Mouse (Mus musculus): ENCODE measurements around the gene Synpo2. TPM values are rescaled to one million over a fixed set of nuclear protein-coding genes. Genes with fewer than 3 reads are reported as not detected.

Gene Synpo2
- polyA plus RNA-seq, 1 experiment from 2014 or later, result 0.06 TPM

- H3K9me3 ChIP-seq (ENCODE audit: low read length), result no peaks in the 10 kb centered on the region
- DNase-seq, result no peak
- no peaks in the 10 kb centered on the region for H3K27me3 ChIP-seq (ENCODE audit: insufficient read depth, low read length)
- WGBS (ENCODE audit: insufficient replicate concordance), result 25% methylated on average over 1 of the region's 1 CpGs
- no peak overlapping the region for H3K4me3 ChIP-seq (ENCODE audit: low read depth, low read length)
- TF ChIP-seq CTCF (IDR thresholded peaks at IDR 0.05; ENCODE audit: low read depth) (no peak), EP300 (IDR thresholded peaks at IDR 0.05; ENCODE audit: low read depth) (no peak)
- H3K9ac ChIP-seq (replicated peaks), result no peak overlapping the region
- H3K4me1 ChIP-seq (ENCODE audit: insufficient read depth), result no peaks in the 10 kb centered on the region
- ATAC-seq, result no peak
- H3K27ac ChIP-seq (ENCODE audit: low read depth), result no peak overlapping the region
- H3K36me3 ChIP-seq (replicated peaks; ENCODE audit: insufficient read depth, low read length), result no peaks in the 10 kb centered on the region
- H3K4me2 ChIP-seq (ENCODE audit: low read depth, low read length), result no peak overlapping the region
These were observed 71.8 kb downstream of the Synpo2 start for GRCm38 (mm10) chr3:123164183-123164582.

- no peak overlapping the region for H3K27ac ChIP-seq (ENCODE audit: low read depth)
- WGBS (ENCODE audit: insufficient replicate concordance), result 45% methylated on average over 4 of the region's 4 CpGs
- H3K4me1 ChIP-seq (ENCODE audit: insufficient read depth), result no peaks in the 10 kb centered on the region
- DNase-seq, result no peak
- TF ChIP-seq CTCF (IDR thresholded peaks at IDR 0.05; ENCODE audit: low read depth) (no peak), EP300 (IDR thresholded peaks at IDR 0.05; ENCODE audit: low read depth) (no peak)
- H3K27me3 ChIP-seq (ENCODE audit: insufficient read depth, low read length), result no peaks in the 10 kb centered on the region
- H3K9me3 ChIP-seq (ENCODE audit: low read length), result no peaks in the 10 kb centered on the region
- H3K4me3 ChIP-seq (ENCODE audit: low read depth, low read length), result no peak overlapping the region
- no peak overlapping the region for H3K9ac ChIP-seq (replicated peaks)
- no peak for ATAC-seq
- H3K36me3 ChIP-seq (replicated peaks; ENCODE audit: insufficient read depth, low read length), result no peaks in the 10 kb centered on the region
- H3K4me2 ChIP-seq (ENCODE audit: low read depth, low read length), result no peak overlapping the region
These were observed 72.8 kb downstream of the Synpo2 start for GRCm38 (mm10) chr3:123163192-123163523.

- Histone ChIP-seq H3K4me3 (ENCODE audit: low read depth, low read length) (no peak overlapping the region), H3K27ac (ENCODE audit: low read depth) (no peak overlapping the region), H3K4me1 (ENCODE audit: insufficient read depth) (no peaks in the 10 kb centered on the region), H3K36me3 (replicated peaks; ENCODE audit: insufficient read depth, low read length) (no peaks in the 10 kb centered on the region), H3K27me3 (ENCODE audit: insufficient read depth, low read length) (no peaks in the 10 kb centered on the region), H3K9ac (replicated peaks) (no peak overlapping the region), H3K9me3 (ENCODE audit: low read length) (no peaks in the 10 kb centered on the region), H3K4me2 (ENCODE audit: low read depth, low read length) (no peak overlapping the region)
- TF ChIP-seq CTCF (IDR thresholded peaks at IDR 0.05; ENCODE audit: low read depth) (no peak), EP300 (IDR thresholded peaks at IDR 0.05; ENCODE audit: low read depth) (no peak)
- DNase-seq, result no peak
- 51% methylated on average over 6 of the region's 6 CpGs for WGBS (ENCODE audit: insufficient replicate concordance)
- no peak for ATAC-seq
These were observed 73.4 kb downstream of the Synpo2 start for GRCm38 (mm10) chr3:123162289-123163191.

- ATAC-seq (no peak), DNase-seq (peak; percentile 30)
- H3K36me3 ChIP-seq (replicated peaks; ENCODE audit: insufficient read depth, low read length), result no peaks in the 10 kb centered on the region
- TF ChIP-seq EP300 (IDR thresholded peaks at IDR 0.05; ENCODE audit: low read depth) (no peak), CTCF (IDR thresholded peaks at IDR 0.05; ENCODE audit: low read depth) (peak; percentile 83)
- no peaks in the 10 kb centered on the region for H3K27me3 ChIP-seq (ENCODE audit: insufficient read depth, low read length)
- no peak overlapping the region for H3K4me2 ChIP-seq (ENCODE audit: low read depth, low read length)
- H3K9me3 ChIP-seq (ENCODE audit: low read length), result no peaks in the 10 kb centered on the region
- no peaks in the 10 kb centered on the region for H3K4me1 ChIP-seq (ENCODE audit: insufficient read depth)
- no peak overlapping the region for H3K4me3 ChIP-seq (ENCODE audit: low read depth, low read length)
- H3K27ac ChIP-seq (ENCODE audit: low read depth), result no peak overlapping the region
- no peak overlapping the region for H3K9ac ChIP-seq (replicated peaks)
- WGBS (ENCODE audit: insufficient replicate concordance), result 17% methylated on average over 4 of the region's 4 CpGs
These were observed 75.2 kb downstream of the Synpo2 start for GRCm38 (mm10) chr3:123160792-123161191.

GRCm38 (mm10) chr3:123159139-123159824 lies 76.7 kb downstream of the Synpo2 start:
- no peak for TF ChIP-seq EP300 (IDR thresholded peaks at IDR 0.05; ENCODE audit: low read depth)
- peak; percentile 81 for TF ChIP-seq CTCF (IDR thresholded peaks at IDR 0.05; ENCODE audit: low read depth)
- Histone ChIP-seq H3K4me2 (ENCODE audit: low read depth, low read length) (no peak overlapping the region), H3K36me3 (replicated peaks; ENCODE audit: insufficient read depth, low read length) (no peaks in the 10 kb centered on the region), H3K27ac (ENCODE audit: low read depth) (no peak overlapping the region), H3K4me3 (ENCODE audit: low read depth, low read length) (no peak overlapping the region), H3K9ac (replicated peaks) (no peak overlapping the region), H3K27me3 (ENCODE audit: insufficient read depth, low read length) (no peaks in the 10 kb centered on the region), H3K9me3 (ENCODE audit: low read length) (no peaks in the 10 kb centered on the region), H3K4me1 (ENCODE audit: insufficient read depth) (no peaks in the 10 kb centered on the region)
- DNase-seq, result peak; percentile 44
- 36% methylated on average over 9 of the region's 9 CpGs for WGBS (ENCODE audit: insufficient replicate concordance)
- peak; percentile 54; the same call in 1 of the 2 replicates for ATAC-seq

GRCm38 (mm10) chr3:123158579-123158978 lies 77.4 kb downstream of the Synpo2 start:
- Histone ChIP-seq H3K4me2 (ENCODE audit: low read depth, low read length) (no peak overlapping the region), H3K4me1 (ENCODE audit: insufficient read depth) (no peaks in the 10 kb centered on the region), H3K36me3 (replicated peaks; ENCODE audit: insufficient read depth, low read length) (no peaks in the 10 kb centered on the region), H3K27me3 (ENCODE audit: insufficient read depth, low read length) (no peaks in the 10 kb centered on the region), H3K4me3 (ENCODE audit: low read depth, low read length) (no peak overlapping the region), H3K9ac (replicated peaks) (no peak overlapping the region), H3K27ac (ENCODE audit: low read depth) (no peak overlapping the region), H3K9me3 (ENCODE audit: low read length) (no peaks in the 10 kb centered on the region)
- DNase-seq (no peak), ATAC-seq (0 out of 2 replicates have a peak, but pooled peaks have one; percentile 41)
- WGBS (ENCODE audit: insufficient replicate concordance), result 32% methylated on average over 6 of the region's 6 CpGs
- TF ChIP-seq EP300 (IDR thresholded peaks at IDR 0.05; ENCODE audit: low read depth) (no peak), CTCF (IDR thresholded peaks at IDR 0.05; ENCODE audit: low read depth) (peak; percentile 59)

Measured in liver, postnatal 0 days (tissue).